Mouse (Mus musculus): ENCODE data around the gene Chsy1. TPM values are rescaled to one million over a fixed set of nuclear protein-coding genes. Genes with fewer than 3 reads are reported as not detected.

The Chsy1 gene
- polyA plus RNA-seq, 1 experiment from 2014 or later = 10.1 TPM

GRCm38 (mm10) chr7:66212887-66213286, 103.6 kb downstream of the Chsy1 start:
- WGBS (ENCODE audit: insufficient replicate concordance) = 60% methylated on average over 1 of the region's 1 CpGs
- ATAC-seq (ENCODE audit: low read depth) = no peak
- Histone ChIP-seq H3K27ac (no peak overlapping the region; the same call in 1 of the 2 replicates), H3K9ac (no peak overlapping the region), H3K36me3 (no peaks in the 10 kb centered on the region), H3K27me3 (no peaks in the 10 kb centered on the region), H3K4me2 (no peak overlapping the region), H3K4me3 (replicated peaks) (no peak overlapping the region), H3K4me1 (replicated peaks) (peaks cover 4% of the 10 kb centered on the region; the same call in 1 of the 2 replicates), H3K9me3 (replicated peaks) (no peaks in the 10 kb centered on the region)
- no peak for DNase-seq

- H3K27me3 ChIP-seq = no peaks in the 10 kb centered on the region
- DNase-seq (no peak), ATAC-seq (ENCODE audit: low read depth) (no peak)
- 60% methylated on average over 6 of the region's 6 CpGs for WGBS (ENCODE audit: insufficient replicate concordance)
- H3K27ac ChIP-seq = no peak overlapping the region; the same call in 1 of the 2 replicates
- no peaks in the 10 kb centered on the region for H3K9me3 ChIP-seq (replicated peaks)
- no peak overlapping the region for H3K4me2 ChIP-seq
- no peaks in the 10 kb centered on the region for H3K36me3 ChIP-seq
- H3K9ac ChIP-seq = no peak overlapping the region
- peaks cover 17% of the 10 kb centered on the region for H3K4me1 ChIP-seq (replicated peaks)
- no peak overlapping the region for H3K4me3 ChIP-seq (replicated peaks)
Observed at GRCm38 (mm10) chr7:66214477-66214876, 105.2 kb downstream of the Chsy1 start.

GRCm38 (mm10) chr7:66215911-66216310, 106.6 kb downstream of the Chsy1 start:
- WGBS (ENCODE audit: insufficient replicate concordance) = 67% methylated on average over 1 of the region's 1 CpGs
- H3K4me1 ChIP-seq (replicated peaks) = peaks cover 23% of the 10 kb centered on the region
- no peak for ATAC-seq (ENCODE audit: low read depth)
- no peak overlapping the region for H3K9ac ChIP-seq
- no peaks in the 10 kb centered on the region for H3K27me3 ChIP-seq
- H3K36me3 ChIP-seq = no peaks in the 10 kb centered on the region
- no peak for DNase-seq
- no peak overlapping the region for H3K4me2 ChIP-seq
- H3K9me3 ChIP-seq (replicated peaks) = no peaks in the 10 kb centered on the region
- 0 out of 2 replicates have a peak overlapping the region, but pooled peaks have one; percentile 21 for H3K27ac ChIP-seq
- no peak overlapping the region for H3K4me3 ChIP-seq (replicated peaks)

- WGBS (ENCODE audit: insufficient replicate concordance) = 78% methylated on average over 7 of the region's 7 CpGs
- no peaks in the 10 kb centered on the region for H3K9me3 ChIP-seq (replicated peaks)
- no peak overlapping the region for H3K4me3 ChIP-seq (replicated peaks)
- peaks cover 23% of the 10 kb centered on the region for H3K4me1 ChIP-seq (replicated peaks)
- no peaks in the 10 kb centered on the region for H3K27me3 ChIP-seq
- no peaks in the 10 kb centered on the region for H3K36me3 ChIP-seq
- no peak overlapping the region for H3K4me2 ChIP-seq
- no peak for ATAC-seq (ENCODE audit: low read depth)
- no peak overlapping the region for H3K27ac ChIP-seq
- H3K9ac ChIP-seq = no peak overlapping the region
- no peak for DNase-seq
Observed at GRCm38 (mm10) chr7:66217011-66217410, 107.7 kb downstream of the Chsy1 start.

GRCm38 (mm10) chr7:66217531-66218094, 108.3 kb downstream of the Chsy1 start:
- DNase-seq = no peak
- 76% methylated on average over 7 of the region's 7 CpGs for WGBS (ENCODE audit: insufficient replicate concordance)
- Histone ChIP-seq H3K4me2 (no peak overlapping the region), H3K9me3 (replicated peaks) (no peaks in the 10 kb centered on the region), H3K27me3 (no peaks in the 10 kb centered on the region), H3K4me1 (replicated peaks) (peaks cover 27% of the 10 kb centered on the region), H3K27ac (peak overlapping the region; percentile 73), H3K36me3 (no peaks in the 10 kb centered on the region), H3K4me3 (replicated peaks) (no peak overlapping the region), H3K9ac (no peak overlapping the region)
- ATAC-seq (ENCODE audit: low read depth) = no peak

GRCm38 (mm10) chr7:66218193-66219014, 109.1 kb downstream of the Chsy1 start:
- 40% methylated on average over 9 of the region's 9 CpGs for WGBS (ENCODE audit: insufficient replicate concordance)
- H3K9ac ChIP-seq = no peak overlapping the region; the same call in 1 of the 2 replicates

GRCm38 (mm10) chr7:66219028-66219793, 109.9 kb downstream of the Chsy1 start:
- DNase-seq (no peak), ATAC-seq (ENCODE audit: low read depth) (no peak)
- Histone ChIP-seq H3K4me2 (no peak overlapping the region), H3K9me3 (replicated peaks) (no peaks in the 10 kb centered on the region), H3K27ac (0 out of 2 replicates have a peak overlapping the region, but pooled peaks have one; percentile 15), H3K36me3 (no peaks in the 10 kb centered on the region), H3K9ac (no peak overlapping the region), H3K27me3 (no peaks in the 10 kb centered on the region), H3K4me3 (replicated peaks) (no peak overlapping the region), H3K4me1 (replicated peaks) (peaks cover 30% of the 10 kb centered on the region)
- 73% methylated on average over 4 of the region's 4 CpGs for WGBS (ENCODE audit: insufficient replicate concordance)

More at GRCm38 (mm10) chr7:66218193-66219014, 109.1 kb downstream of the Chsy1 start:
- no peak overlapping the region for H3K4me3 ChIP-seq (replicated peaks)
- H3K27me3 ChIP-seq = no peaks in the 10 kb centered on the region
- H3K36me3 ChIP-seq = no peaks in the 10 kb centered on the region
- DNase-seq (no peak), ATAC-seq (ENCODE audit: low read depth) (peak; percentile 22; the same call in 1 of the 2 replicates)
- H3K4me1 ChIP-seq (replicated peaks) = peaks cover 30% of the 10 kb centered on the region
- H3K9me3 ChIP-seq (replicated peaks) = no peaks in the 10 kb centered on the region
- H3K27ac ChIP-seq = peak overlapping the region; percentile 73
- no peak overlapping the region for H3K4me2 ChIP-seq

- Histone ChIP-seq H3K9ac (no peak overlapping the region), H3K9me3 (replicated peaks) (no peaks in the 10 kb centered on the region), H3K4me2 (no peak overlapping the region), H3K27me3 (no peaks in the 10 kb centered on the region), H3K4me1 (replicated peaks) (peaks cover 30% of the 10 kb centered on the region), H3K36me3 (no peaks in the 10 kb centered on the region), H3K27ac (0 out of 2 replicates have a peak overlapping the region, but pooled peaks have one; percentile 15), H3K4me3 (replicated peaks) (no peak overlapping the region)
- DNase-seq (no peak), ATAC-seq (ENCODE audit: low read depth) (no peak)
- WGBS (ENCODE audit: insufficient replicate concordance) = 78% methylated on average over 4 of the region's 4 CpGs
Observed at GRCm38 (mm10) chr7:66219794-66220227, 110.5 kb downstream of the Chsy1 start.

GRCm38 (mm10) chr7:66222621-66223091, 113.3 kb downstream of the Chsy1 start:
- DNase-seq = no peak
- Histone ChIP-seq H3K27me3 (no peaks in the 10 kb centered on the region), H3K4me2 (no peak overlapping the region), H3K4me1 (replicated peaks) (peaks cover 38% of the 10 kb centered on the region), H3K9ac (no peak overlapping the region), H3K4me3 (replicated peaks) (no peak overlapping the region), H3K9me3 (replicated peaks) (no peaks in the 10 kb centered on the region), H3K36me3 (no peaks in the 10 kb centered on the region), H3K27ac (no peak overlapping the region)
- 50% methylated on average over 8 of the region's 8 CpGs for WGBS (ENCODE audit: insufficient replicate concordance)
- no peak for ATAC-seq (ENCODE audit: low read depth)
